Mouse (Mus musculus) embryonic facial prominence, embryonic 10.5 days (tissue): Measurements from ENCODE around the gene Kdm6b. TPM values are rescaled to one million over a fixed set of nuclear protein-coding genes. Genes with fewer than 3 reads are reported as not detected.

ENCODE experiments used
- DNase-seq: peaks from one replicate; pipeline ENCODE4 v3.0.0-alpha.2; 2017; ENCODE audit warnings: low spot score
- H3K27ac ChIP-seq: fragments of 300-500 bp; sonication (generic); replicated peaks from 2 replicates; pipeline ENCODE4 v1.5.1; 2016; ENCODE audit warnings: mild to moderate bottlenecking
- H3K27me3 ChIP-seq: fragments of 300-500 bp; sonication (generic); replicated peaks from 2 replicates; pipeline ENCODE4 v1.6.1; 2016; ENCODE audit warnings: low read depth, mild to moderate bottlenecking; ENCODE audit not compliant: poor library complexity, severe bottlenecking
- H3K36me3 ChIP-seq: fragments of 300-500 bp; sonication (generic); replicated peaks from 2 replicates; pipeline ENCODE4 v1.6.1; 2016; ENCODE audit warnings: mild to moderate bottlenecking, moderate library complexity
- H3K4me1 ChIP-seq: fragments of 300-500 bp; sonication (generic); 2 replicates; pipeline ENCODE4 v1.6.1; 2016
- H3K4me3 ChIP-seq: fragments of 300-500 bp; sonication (generic); 2 replicates; pipeline ENCODE4 v1.5.1; 2016; ENCODE audit warnings: mild to moderate bottlenecking, moderate library complexity
- H3K9me3 ChIP-seq: fragments of 300-500 bp; sonication (generic); 2 replicates; pipeline ENCODE4 v1.6.1; 2016; ENCODE audit warnings: mild to moderate bottlenecking
- WGBS: fragments of 180-500 bp; shearing (Covaris S2); methylation state at CpG from one replicate; pipeline ENCODE4 v1.1.7; 2016; 5-methylcytosine and 5-hydroxymethylcytosine counted together
- polyA plus RNA-seq: library from polyadenylated mRNA; unstranded; fragments of >200 nt; fragmentation: Nextera tagmentation; extraction: Ambion mirVana; gene quantifications from 2 replicates; pipeline ENCODE4 v1.2.1, GENCODE M21; 2016

Kdm6b gene
- polyA plus RNA-seq, 1 experiment from 2014 or later: 39.9 TPM

DNA sequence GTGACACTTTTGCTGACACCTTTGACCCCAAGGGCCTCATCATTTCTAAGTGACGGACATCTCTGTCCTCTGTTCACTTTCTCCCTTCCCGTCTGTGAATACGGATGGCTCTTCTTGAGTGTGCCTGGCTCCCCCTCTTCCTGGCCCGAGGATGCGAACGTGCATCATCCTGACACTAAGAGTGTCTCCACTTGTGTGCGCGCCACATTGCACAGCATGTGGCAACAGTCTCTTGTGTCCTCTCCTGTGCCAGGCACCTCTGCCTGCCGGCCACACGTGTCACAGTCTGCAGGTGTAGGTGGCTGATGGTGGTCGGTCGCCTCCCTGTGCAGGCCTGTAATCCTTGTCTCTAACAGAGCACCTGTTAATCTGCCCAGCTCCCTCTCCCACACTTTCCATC lies 41.9 kb downstream of the Kdm6b start:
- no peak for DNase-seq
- Histone ChIP-seq H3K27me3 (no peaks in the 10 kb centered on the region), H3K4me3 (peak overlapping the region; percentile 97; the same call in 1 of the 2 replicates), H3K36me3 (peaks cover 36% of the 10 kb centered on the region), H3K27ac (peak overlapping the region; percentile 75), H3K9me3 (no peaks in the 10 kb centered on the region), H3K4me1 (peaks cover 53% of the 10 kb centered on the region)
- 46% methylated on average over 12 of the region's 12 CpGs for WGBS

DNA sequence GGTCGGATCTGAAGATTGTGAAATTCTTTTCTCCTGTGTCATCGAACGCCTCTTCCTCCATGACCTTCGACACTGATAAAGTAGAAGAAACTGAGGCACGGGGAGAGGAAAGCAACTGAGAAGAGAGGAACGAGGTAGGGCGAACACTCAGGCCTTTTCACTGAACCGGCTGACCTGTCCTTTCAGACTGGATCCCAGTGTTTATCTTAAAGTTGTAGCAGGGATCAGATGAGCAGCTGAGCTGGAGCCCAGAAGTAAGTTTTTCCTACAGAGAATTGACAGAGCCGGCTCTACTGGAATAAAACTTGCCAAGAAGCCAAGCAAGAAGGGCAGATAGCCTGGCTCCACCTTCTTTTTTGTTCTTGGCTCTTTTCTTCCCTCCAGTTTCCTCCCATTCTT lies 42.7 kb downstream of the Kdm6b start:
- no peak for DNase-seq
- Histone ChIP-seq H3K36me3 (peaks cover 34% of the 10 kb centered on the region), H3K27ac (peak overlapping the region; percentile 75), H3K9me3 (no peaks in the 10 kb centered on the region), H3K27me3 (no peaks in the 10 kb centered on the region), H3K4me3 (peak overlapping the region; percentile 97), H3K4me1 (peaks cover 59% of the 10 kb centered on the region)
- WGBS: 18% methylated on average over 9 of the region's 9 CpGs

DNA sequence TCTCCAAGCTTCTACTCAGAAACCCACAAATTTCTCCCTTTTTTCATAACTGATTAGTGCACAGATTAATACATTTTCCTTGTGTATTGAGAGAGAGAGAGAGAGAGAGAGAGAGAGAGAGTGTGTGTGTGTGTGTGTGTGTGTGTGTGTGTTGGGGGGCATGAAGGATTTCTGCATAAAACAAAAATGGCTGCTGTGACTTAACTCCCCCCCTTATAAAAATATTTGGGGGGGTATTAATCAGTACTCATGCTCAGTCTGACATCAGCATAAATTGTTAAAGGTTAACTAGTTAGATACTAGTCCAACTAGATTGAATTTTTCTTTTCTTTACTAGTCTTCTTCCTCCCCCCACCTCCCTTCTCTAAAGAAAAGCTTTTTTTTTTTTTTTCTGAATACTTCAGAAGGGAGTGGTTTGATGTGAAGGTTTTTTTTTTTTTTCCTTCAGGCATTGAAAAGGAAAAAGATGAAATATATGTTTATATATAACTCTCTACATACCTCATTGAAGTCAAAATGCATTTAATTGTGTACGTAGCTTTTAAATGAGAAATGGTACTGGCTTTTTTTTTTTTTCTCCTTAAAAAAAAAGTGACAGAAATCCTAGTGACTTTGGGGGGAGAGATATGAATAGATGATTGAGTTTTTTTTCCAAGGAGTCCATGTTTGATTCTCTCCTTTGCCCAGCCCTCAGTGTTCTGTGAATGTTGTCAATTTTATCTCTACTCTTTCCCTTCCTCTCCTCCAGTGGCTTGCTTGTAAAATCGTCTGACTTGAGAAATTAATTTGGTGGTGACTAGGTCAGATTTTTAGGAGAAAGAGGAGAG lies 43.3 kb downstream of the Kdm6b start:
- peak overlapping the region; percentile 100 for H3K27ac ChIP-seq
- H3K4me3 ChIP-seq: peak overlapping the region; percentile 97
- 45% methylated on average over 2 of the region's 2 CpGs for WGBS
- H3K4me1 ChIP-seq: peaks cover 65% of the 10 kb centered on the region
- H3K36me3 ChIP-seq: peaks cover 29% of the 10 kb centered on the region
- no peak for DNase-seq
- H3K9me3 ChIP-seq: no peaks in the 10 kb centered on the region
- H3K27me3 ChIP-seq: no peaks in the 10 kb centered on the region

DNA sequence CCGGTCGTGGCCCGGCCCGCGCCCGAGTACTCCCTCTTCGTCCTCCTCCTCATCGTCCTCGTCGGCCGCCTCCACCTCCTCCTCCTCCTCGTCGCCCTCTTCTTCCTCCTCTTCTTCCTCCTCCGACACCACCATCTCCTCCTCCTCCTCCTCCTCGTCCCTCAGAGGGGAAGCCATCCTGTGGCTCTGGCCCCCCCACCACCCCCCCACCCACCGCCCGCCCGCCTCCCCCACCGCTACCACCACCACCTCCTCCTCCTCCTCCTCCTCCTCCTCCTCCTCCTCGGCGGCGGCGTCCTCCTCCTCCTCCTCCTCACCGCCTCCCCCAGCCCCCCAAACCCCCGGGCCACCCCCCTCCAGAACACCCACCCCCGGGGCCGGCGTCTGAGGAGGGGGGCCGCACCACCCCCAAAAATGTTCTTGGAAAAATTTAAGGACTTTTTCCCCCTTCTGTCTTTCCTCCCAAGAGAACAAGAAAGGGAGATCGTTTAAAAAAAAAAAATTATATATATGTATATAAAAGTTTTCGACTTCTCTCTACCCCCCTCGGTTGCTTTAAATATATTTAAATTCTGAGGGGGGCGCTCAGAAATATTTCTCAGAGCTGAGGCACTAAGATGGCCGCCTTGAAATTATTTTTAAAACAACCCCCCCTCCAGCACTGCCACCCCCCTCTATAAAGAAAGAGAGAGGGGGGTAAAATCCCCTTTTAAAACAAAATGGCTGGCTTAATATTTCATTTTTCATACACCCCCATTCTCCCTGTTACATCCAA lies 44.1 kb downstream of the Kdm6b start, which contains the start of gene Chd3:
TSS of gene Chd3 (minus strand) at position 192 of the 775 bp plus-strand sequence.
- WGBS: 4% methylated on average over 19 of the region's 34 CpGs
- H3K4me1 ChIP-seq: peaks cover 73% of the 10 kb centered on the region

DNA sequence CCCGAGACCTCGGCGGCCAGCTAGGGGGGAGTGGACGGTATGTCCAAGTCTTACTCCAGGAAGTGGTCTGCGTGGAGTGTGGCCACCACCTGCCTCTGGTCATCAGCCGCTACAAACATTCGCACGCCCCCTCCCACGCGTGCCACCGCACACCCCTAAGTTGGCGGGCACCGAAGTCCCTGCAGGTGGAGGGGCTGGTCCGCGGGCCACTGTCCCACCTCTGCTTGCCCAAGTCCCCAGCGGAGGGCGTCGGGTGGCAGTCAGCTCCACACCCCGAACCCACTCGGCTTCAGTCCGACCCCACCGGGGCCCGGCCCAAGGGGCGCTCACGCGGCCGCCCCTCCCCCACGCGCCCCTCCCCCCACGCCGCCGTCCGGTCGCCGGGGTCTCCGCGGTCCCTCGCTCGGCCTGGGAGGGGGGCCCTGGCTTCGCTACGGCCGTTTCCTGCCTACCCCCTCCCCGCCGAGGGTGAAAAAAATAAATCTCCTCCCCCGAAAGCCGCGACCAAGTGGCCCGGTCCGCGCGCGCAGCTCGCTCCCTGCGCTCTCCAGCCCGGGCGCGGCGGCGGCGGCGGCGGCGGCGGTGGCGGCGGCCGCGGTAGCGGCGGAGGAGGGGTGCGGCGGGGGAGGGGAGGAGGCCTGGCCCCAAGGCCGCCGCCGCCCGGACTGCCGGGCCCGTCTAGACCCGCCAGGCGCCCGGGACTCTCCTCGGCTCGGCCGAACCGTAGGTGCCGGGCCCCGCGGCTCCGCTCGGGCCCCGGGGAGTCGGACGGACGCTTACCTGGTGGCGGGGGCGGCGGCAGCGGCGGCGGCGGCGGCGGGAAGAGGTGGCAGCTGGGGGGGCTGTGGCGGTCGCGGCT lies 44.9 kb downstream of the Kdm6b start:
- under 1% methylated on average over 86 of the region's 106 CpGs for WGBS
- Histone ChIP-seq H3K27ac (peak overlapping the region; percentile 100), H3K4me1 (peaks cover 81% of the 10 kb centered on the region), H3K9me3 (no peaks in the 10 kb centered on the region), H3K4me3 (peak overlapping the region; percentile 97), H3K36me3 (peaks cover 28% of the 10 kb centered on the region), H3K27me3 (no peaks in the 10 kb centered on the region)
- DNase-seq: peak; percentile 77

More for the DNA sequence above, 44.1 kb downstream of the Kdm6b start, which contains the start of gene Chd3:
- Histone ChIP-seq H3K27ac (peak within 1 kb of the TSS; percentile 100), H3K27me3 (no peaks in the 10 kb centered on the region), H3K4me3 (peak within 1 kb of the TSS; percentile 97), H3K9me3 (no peaks in the 10 kb centered on the region), H3K36me3 (peaks cover 26% of the 10 kb centered on the region)
- DNase-seq: peak; percentile 61

DNA sequence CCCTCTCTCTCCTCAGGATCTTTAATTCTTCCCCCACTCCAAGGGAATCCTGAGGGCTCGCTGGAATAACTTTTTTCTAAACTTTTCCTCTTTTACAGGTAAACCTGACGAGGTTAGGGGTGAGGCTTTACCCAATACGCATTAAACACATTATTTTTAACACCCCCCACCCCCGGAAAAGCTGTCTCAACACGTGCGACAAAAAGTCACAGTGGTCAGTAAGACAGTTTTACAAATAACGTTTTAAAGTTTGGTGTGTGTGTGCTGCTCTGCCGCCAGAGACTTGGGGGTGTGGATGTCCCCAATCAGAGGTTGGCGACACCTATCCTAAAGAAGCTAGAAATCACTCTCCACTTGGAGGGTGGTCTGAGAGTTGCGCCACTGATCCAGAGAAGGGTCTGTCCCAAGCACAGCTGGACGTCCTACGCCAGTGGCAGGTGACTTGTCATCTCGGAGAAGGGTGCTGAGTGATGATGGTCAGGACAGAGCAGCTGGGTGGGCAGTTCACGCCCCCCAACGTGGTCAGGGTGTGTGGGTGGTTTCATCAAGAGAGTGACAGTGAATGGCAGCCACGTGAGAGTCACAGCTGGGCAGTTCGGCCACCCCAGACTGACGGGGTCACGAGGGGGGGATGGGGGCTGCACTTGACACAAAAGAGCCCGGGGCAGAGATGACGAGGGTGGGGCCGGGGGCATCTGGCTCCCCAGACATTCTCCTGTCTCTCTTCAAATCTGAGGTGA lies 45.7 kb downstream of the Kdm6b start:
- peaks cover 88% of the 10 kb centered on the region for H3K4me1 ChIP-seq

DNA sequence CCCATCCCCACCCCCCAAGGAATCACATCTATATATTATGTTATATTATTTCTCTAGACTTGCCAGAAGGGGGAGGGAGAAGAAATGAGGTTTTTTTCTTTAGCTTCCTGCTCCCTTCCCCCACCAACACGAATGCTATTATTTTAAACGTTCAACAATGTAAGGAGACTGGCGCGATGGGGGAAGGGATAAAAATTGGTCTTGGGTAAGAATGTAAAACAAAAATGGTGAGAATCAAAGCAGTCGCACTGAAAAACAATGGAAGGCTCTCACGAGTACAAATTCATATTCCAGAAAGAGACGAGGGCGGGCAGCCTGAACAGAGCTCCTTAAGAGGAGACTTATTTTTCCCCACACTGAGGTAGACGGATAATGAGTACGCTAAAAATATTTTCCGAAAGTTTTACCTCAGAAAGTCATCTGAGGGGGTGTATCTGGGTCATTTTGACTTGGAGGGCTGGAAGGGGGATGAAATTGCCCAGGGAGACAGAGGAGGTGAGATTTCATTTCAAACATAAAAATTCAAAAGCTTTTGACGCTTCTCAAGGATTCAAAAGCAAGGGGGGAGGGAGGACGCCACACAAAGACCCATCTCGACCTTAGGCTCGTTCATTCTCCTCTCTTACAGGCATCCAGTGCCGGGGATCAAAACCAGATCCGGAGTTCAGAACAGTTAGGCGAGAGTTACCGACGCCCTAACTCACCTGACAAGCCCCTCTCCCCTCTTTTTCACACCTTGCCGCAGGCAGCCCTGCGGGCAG lies 46.4 kb downstream of the Kdm6b start:
- Histone ChIP-seq H3K9me3 (no peaks in the 10 kb centered on the region), H3K36me3 (peaks cover 28% of the 10 kb centered on the region), H3K27ac (peak overlapping the region; percentile 100), H3K4me3 (peak overlapping the region; percentile 97), H3K27me3 (no peaks in the 10 kb centered on the region), H3K4me1 (peaks cover 88% of the 10 kb centered on the region)
- WGBS: under 1% methylated on average over 22 of the region's 22 CpGs
- peak; percentile 57 for DNase-seq

More for the DNA sequence above, 45.7 kb downstream of the Kdm6b start:
- peaks cover 28% of the 10 kb centered on the region for H3K36me3 ChIP-seq
- H3K4me3 ChIP-seq: peak overlapping the region; percentile 97
- 1% methylated on average over 22 of the region's 22 CpGs for WGBS
- H3K27me3 ChIP-seq: no peaks in the 10 kb centered on the region
- peak; percentile 81 for DNase-seq
- H3K27ac ChIP-seq: peak overlapping the region; percentile 100
- no peaks in the 10 kb centered on the region for H3K9me3 ChIP-seq

DNA sequence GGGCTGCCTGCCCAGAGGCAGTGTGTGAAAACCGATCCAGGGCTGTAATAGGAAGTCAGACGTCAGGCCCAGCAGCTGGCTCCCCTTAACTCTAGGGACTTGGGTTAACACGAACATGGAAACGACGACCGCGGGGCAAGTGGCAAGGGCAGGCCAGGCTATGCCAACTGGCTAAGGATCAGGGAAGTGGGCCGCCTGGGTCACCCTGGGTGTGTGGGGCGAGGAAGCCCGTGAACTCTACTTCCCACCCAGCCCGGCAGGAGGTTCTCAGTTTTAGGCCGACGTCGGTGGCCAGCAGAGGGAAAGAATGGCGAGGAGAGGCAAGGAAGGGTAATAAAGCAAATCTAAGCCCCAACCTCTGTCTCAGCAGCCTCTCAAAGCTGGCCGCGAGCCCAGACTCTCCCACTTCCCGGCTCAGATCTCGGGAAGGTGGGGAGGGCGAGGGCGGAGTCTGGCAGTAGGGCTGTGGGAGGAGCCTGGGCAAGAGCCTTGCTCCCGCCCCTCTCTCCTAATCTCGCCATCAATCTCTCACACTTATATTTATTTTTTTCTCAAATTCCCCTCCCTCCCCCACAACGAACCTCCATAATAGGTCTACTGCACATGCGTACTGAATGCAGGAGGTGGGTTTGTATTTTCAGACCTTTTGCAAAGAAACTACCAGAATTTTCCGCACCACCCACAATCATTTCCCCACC lies 47.2 kb downstream of the Kdm6b start:
- peak overlapping the region; percentile 100 for H3K27ac ChIP-seq
- peak overlapping the region; percentile 97 for H3K4me3 ChIP-seq
- no peaks in the 10 kb centered on the region for H3K27me3 ChIP-seq
- peak; percentile 93 for DNase-seq
- H3K4me1 ChIP-seq: peaks cover 88% of the 10 kb centered on the region
- peaks cover 33% of the 10 kb centered on the region for H3K36me3 ChIP-seq
- H3K9me3 ChIP-seq: no peaks in the 10 kb centered on the region
- under 1% methylated on average over 26 of the region's 26 CpGs for WGBS

DNA sequence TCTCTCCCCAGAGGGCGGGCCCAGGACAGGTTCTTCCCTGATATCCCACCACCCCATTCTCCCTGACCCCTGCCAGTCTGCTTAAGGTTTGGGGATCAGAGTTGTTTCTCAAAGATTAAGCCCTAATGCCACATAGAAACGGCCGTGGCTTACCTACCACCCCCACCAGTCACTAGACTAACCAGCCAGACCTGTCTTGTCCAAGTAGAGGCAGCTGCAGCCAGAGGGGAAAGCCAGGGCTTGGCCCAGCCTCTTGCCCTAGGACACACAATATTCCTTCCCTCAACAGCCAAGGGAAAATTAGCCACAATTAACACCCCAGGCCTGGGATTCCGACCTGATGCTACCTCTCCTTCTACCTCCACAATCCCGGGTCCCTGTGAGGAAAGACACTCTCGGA lies 47.8 kb downstream of the Kdm6b start:
- no peaks in the 10 kb centered on the region for H3K27me3 ChIP-seq
- no peaks in the 10 kb centered on the region for H3K9me3 ChIP-seq
- 22% methylated on average over 6 of the region's 6 CpGs for WGBS
- peak overlapping the region; percentile 97 for H3K4me3 ChIP-seq
- H3K36me3 ChIP-seq: peaks cover 38% of the 10 kb centered on the region
- H3K27ac ChIP-seq: peak overlapping the region; percentile 100
- no peak for DNase-seq
- peaks cover 84% of the 10 kb centered on the region for H3K4me1 ChIP-seq

DNA sequence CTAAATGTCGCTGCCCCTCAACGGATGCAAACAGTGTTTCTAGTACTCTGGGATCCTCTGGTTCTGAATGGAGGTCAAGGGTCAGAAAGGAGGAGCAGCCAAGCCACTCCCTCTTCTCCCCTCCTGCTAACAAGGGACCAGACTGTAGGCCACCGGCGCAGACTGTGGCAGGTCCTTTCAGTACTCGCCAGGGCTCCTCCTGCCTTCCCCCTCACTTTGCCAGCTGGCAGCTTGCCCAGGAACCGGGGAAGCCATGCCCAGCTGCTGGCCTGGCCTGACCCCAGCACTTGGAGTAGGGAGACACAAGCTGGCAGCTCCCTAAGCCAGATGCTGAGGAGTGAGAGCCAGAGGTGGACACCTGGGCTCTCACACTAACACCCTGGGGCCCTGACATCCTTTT lies 48.6 kb downstream of the Kdm6b start:
- Histone ChIP-seq H3K36me3 (peaks cover 47% of the 10 kb centered on the region), H3K4me3 (peak overlapping the region; percentile 97), H3K27ac (peak overlapping the region; percentile 100), H3K4me1 (peaks cover 76% of the 10 kb centered on the region), H3K9me3 (no peaks in the 10 kb centered on the region), H3K27me3 (no peaks in the 10 kb centered on the region)
- peak; percentile 63 for DNase-seq
- 3% methylated on average over 6 of the region's 6 CpGs for WGBS
